Mouse (Mus musculus): ENCODE results near the gene Ezh1. TPM values are rescaled to one million over a fixed set of nuclear protein-coding genes. Genes with fewer than 3 reads are reported as not detected.

Ezh1 gene
- polyA plus RNA-seq, 1 experiment from 2014 or later, result 12.9 TPM

DNA sequence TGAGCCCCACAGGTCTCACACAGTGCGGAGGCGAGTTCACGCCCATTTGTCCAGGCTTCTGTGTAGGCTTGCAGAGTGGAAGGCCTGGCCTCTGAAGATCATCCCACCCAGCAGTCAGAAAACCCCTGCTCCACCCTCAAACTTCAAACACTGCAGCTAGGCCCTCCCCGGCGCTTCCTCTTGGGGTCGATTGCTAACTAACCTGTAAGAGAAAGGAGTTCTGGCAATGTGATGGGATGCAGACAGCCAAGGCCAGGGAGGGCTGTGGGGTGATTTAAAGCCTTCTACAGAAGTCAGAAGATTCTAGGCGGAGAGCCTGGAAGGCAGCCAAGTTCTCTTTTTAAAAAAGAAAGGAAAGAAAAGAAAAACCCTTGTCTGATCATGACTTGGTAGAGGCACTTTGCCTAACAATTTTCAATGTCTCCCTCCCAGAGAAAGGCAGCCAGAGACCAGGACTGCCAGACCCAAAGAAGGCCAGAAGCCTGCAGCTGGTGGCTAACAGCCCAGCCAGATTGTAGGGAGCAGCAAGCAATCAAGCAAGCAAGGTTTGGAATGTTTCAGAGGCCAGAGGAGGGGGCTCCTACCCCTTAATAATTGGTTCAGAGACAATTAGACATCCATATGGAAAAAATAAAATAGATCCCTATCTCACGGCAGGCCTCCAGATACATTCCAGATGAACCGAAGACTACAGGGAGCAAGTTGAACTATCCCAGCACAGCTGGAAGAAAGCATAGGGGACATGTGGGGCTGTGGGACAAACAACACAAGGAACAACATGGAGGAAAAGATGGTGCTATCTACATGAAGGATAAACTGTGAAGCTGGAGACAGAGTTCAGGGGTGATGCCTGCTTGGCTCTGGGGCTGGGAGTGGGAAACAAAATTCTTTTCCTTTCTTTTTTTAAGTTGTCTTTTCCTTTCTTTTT lies 76.8 kb downstream of the Ezh1 start:
- WGBS, result 60% methylated on average over 9 of the region's 9 CpGs
- H3K27ac ChIP-seq, result no peak overlapping the region; the same call in 1 of the 2 replicates
- DNase-seq (ENCODE audit: low spot score), result no peak

DNA sequence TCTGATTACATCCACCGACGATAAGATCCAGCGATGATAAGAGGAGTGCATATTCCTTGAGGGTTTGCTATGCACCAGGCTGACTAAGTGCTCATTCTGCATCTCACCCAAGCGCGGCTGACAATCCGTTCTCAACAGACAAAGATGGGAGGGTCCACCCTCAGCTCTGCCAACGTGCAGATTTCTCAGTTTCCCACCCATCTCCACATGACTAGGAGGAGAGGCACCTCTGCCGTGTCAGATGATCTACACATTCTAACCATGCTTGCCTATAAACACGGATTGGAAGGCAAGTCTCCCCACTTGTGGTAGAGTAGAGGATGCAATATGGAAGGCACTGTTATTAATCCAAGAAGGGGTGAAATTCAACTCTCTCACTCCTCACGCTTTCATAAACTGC lies 77.5 kb downstream of the Ezh1 start:
- no peaks in the 10 kb centered on the region for H3K9me3 ChIP-seq
- no peak overlapping the region; the same call in 1 of the 2 replicates for H3K27ac ChIP-seq
- no peak overlapping the region for H3K4me3 ChIP-seq
- 70% methylated on average over 10 of the region's 10 CpGs for WGBS
- DNase-seq (ENCODE audit: low spot score), result no peak
- H3K36me3 ChIP-seq, result no peaks in the 10 kb centered on the region
- no peaks in the 10 kb centered on the region for H3K27me3 ChIP-seq (ENCODE audit: insufficient read depth, poor library complexity, severe bottlenecking)
- peaks cover 12% of the 10 kb centered on the region for H3K4me1 ChIP-seq

More for the DNA sequence above, 76.8 kb downstream of the Ezh1 start:
- H3K36me3 ChIP-seq, result no peaks in the 10 kb centered on the region
- no peaks in the 10 kb centered on the region for H3K27me3 ChIP-seq (ENCODE audit: insufficient read depth, poor library complexity, severe bottlenecking)
- no peaks in the 10 kb centered on the region for H3K9me3 ChIP-seq
- H3K4me1 ChIP-seq, result peaks cover 9% of the 10 kb centered on the region
- no peak overlapping the region for H3K4me3 ChIP-seq

- no peak for DNase-seq (ENCODE audit: low spot score)
- Histone ChIP-seq H3K36me3 (no peaks in the 10 kb centered on the region), H3K27ac (no peak overlapping the region), H3K4me3 (no peak overlapping the region), H3K27me3 (ENCODE audit: insufficient read depth, poor library complexity, severe bottlenecking) (no peaks in the 10 kb centered on the region), H3K9me3 (no peaks in the 10 kb centered on the region), H3K4me1 (peaks cover 20% of the 10 kb centered on the region)
- 35% methylated on average over 10 of the region's 10 CpGs for WGBS
Observed at GRCm38 (mm10) chr11:101146377-101146776, 79.9 kb downstream of the Ezh1 start.

- peaks cover 24% of the 10 kb centered on the region for H3K4me1 ChIP-seq
- peak overlapping the region; percentile 50 for H3K4me3 ChIP-seq
- peaks cover 19% of the 10 kb centered on the region; the same call in 1 of the 2 replicates for H3K27me3 ChIP-seq (ENCODE audit: insufficient read depth, poor library complexity, severe bottlenecking)
- peak overlapping the region; percentile 59; the same call in 1 of the 2 replicates for H3K27ac ChIP-seq
- no peaks in the 10 kb centered on the region for H3K9me3 ChIP-seq
- 23% methylated on average over 19 of the region's 19 CpGs for WGBS
- no peaks in the 10 kb centered on the region for H3K36me3 ChIP-seq
- no peak for DNase-seq (ENCODE audit: low spot score)
Observed at GRCm38 (mm10) chr11:101143338-101144225, 82.7 kb downstream of the Ezh1 start.

DNA sequence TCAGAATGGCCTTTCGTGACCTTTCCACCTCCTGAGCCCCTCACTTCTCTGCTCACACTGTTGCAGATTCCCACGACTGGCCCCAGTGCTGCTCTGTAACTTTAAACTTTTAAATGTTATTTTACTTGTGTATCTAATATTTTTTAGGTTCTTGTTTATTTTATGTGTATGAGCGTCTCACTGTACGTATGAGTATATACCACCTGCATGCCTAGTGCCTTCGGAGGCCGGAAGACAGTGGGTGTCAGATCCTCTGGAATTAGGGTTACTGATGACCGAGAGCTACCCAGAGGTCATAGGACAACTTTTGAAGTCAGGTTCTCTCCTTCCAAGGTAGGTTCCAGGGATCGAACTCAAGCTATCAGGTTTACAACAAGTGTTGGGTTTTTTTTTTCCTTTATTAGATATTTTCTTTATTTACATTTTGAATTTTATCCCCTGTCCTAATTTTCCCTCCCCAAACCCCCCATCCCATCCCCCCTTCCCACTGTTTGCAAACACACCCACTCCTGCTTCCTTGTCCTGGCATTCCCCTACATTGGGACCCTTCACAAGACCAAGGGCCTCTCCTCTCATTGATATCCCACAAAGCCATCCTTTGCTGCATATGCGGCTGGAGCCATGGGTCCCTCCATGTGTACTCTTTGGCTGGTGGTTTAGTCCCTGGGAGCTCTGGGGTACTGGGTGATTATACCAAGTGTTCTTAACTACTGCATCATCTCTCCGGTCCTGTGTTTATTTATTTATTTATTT lies 83.9 kb downstream of the Ezh1 start:
- peaks cover 19% of the 10 kb centered on the region; the same call in 1 of the 2 replicates for H3K27me3 ChIP-seq (ENCODE audit: insufficient read depth, poor library complexity, severe bottlenecking)
- H3K9me3 ChIP-seq, result no peaks in the 10 kb centered on the region
- DNase-seq (ENCODE audit: low spot score), result no peak
- 83% methylated on average over 10 of the region's 10 CpGs for WGBS
- peaks cover 27% of the 10 kb centered on the region for H3K4me1 ChIP-seq
- no peaks in the 10 kb centered on the region for H3K36me3 ChIP-seq
- no peak overlapping the region for H3K4me3 ChIP-seq
- H3K27ac ChIP-seq, result no peak overlapping the region

Other genes with a start within 250 kb of the Ezh1 start
- gene Atp6v0a1, start 217.0 kb downstream of the Ezh1 start, polyA plus RNA-seq (2016; fragmentation: Nextera tagmentation; extraction: Ambion mirVana), result 54.4 and 66.3 TPM in 2 replicates
- 13.9 and 15.8 TPM in 2 replicates for gene Naglu, start 156.5 kb downstream of the Ezh1 start, polyA plus RNA-seq (2016; fragmentation: Nextera tagmentation; extraction: Ambion mirVana)
- gene Hsd17b1, start 148.1 kb downstream of the Ezh1 start, polyA plus RNA-seq (2016; fragmentation: Nextera tagmentation; extraction: Ambion mirVana), result 0.21 TPM in 1 of 2 replicates, not detected in the other
- gene Coasy, start 143.9 kb downstream of the Ezh1 start, polyA plus RNA-seq (2016; fragmentation: Nextera tagmentation; extraction: Ambion mirVana), result 36.5 and 37.0 TPM in 2 replicates
- 42.6 and 52.0 TPM in 2 replicates for gene Mlx, start 139.2 kb downstream of the Ezh1 start, polyA plus RNA-seq (2016; fragmentation: Nextera tagmentation; extraction: Ambion mirVana)
- gene Psmc3ip, start 131.0 kb downstream of the Ezh1 start, polyA plus RNA-seq (2016; fragmentation: Nextera tagmentation; extraction: Ambion mirVana), result 29.6 and 40.8 TPM in 2 replicates
- gene Retreg3, start 106.6 kb downstream of the Ezh1 start, polyA plus RNA-seq (2016; fragmentation: Nextera tagmentation; extraction: Ambion mirVana), result 12.6 and 13.0 TPM in 2 replicates
- 103 and 110 TPM in 2 replicates for gene Tubg1, start 106.5 kb downstream of the Ezh1 start, polyA plus RNA-seq (2016; fragmentation: Nextera tagmentation; extraction: Ambion mirVana)
- gene Tubg2, start 70.6 kb downstream of the Ezh1 start, polyA plus RNA-seq (2016; fragmentation: Nextera tagmentation; extraction: Ambion mirVana), result 3.0 and 4.2 TPM in 2 replicates
- gene Cntnap1, start 55.9 kb downstream of the Ezh1 start, polyA plus RNA-seq (2016; fragmentation: Nextera tagmentation; extraction: Ambion mirVana), result 0.39 and 0.44 TPM in 2 replicates
- gene Plekhh3, start 55.1 kb downstream of the Ezh1 start, polyA plus RNA-seq (2016; fragmentation: Nextera tagmentation; extraction: Ambion mirVana), result 5.6 and 6.4 TPM in 2 replicates
- 0.16 and 0.19 TPM in 2 replicates for gene Ccr10, start 51.0 kb downstream of the Ezh1 start, polyA plus RNA-seq (2016; fragmentation: Nextera tagmentation; extraction: Ambion mirVana)
- 166 and 202 TPM in 2 replicates for gene Ramp2, start 19.6 kb upstream of the Ezh1 start, polyA plus RNA-seq (2016; fragmentation: Nextera tagmentation; extraction: Ambion mirVana)
- gene Vps25, start 27.2 kb upstream of the Ezh1 start, polyA plus RNA-seq (2016; fragmentation: Nextera tagmentation; extraction: Ambion mirVana), result 130 and 137 TPM in 2 replicates
- gene Wnk4, start 34.1 kb upstream of the Ezh1 start, polyA plus RNA-seq (2016; fragmentation: Nextera tagmentation; extraction: Ambion mirVana), result 13.9 and 14.8 TPM in 2 replicates
- 0.79 and 1.6 TPM in 2 replicates for gene Cntd1, start 52.5 kb upstream of the Ezh1 start, polyA plus RNA-seq (2016; fragmentation: Nextera tagmentation; extraction: Ambion mirVana)
- gene Coa3, start 52.7 kb upstream of the Ezh1 start, polyA plus RNA-seq (2016; fragmentation: Nextera tagmentation; extraction: Ambion mirVana), result 189 and 198 TPM in 2 replicates
- gene Becn1, start 75.8 kb upstream of the Ezh1 start, polyA plus RNA-seq (2016; fragmentation: Nextera tagmentation; extraction: Ambion mirVana), result 148 and 165 TPM in 2 replicates
- gene Psme3, start 89.8 kb upstream of the Ezh1 start, polyA plus RNA-seq (2016; fragmentation: Nextera tagmentation; extraction: Ambion mirVana), result 151 and 177 TPM in 2 replicates
- gene Aoc2, start 98.6 kb upstream of the Ezh1 start, polyA plus RNA-seq (2016; fragmentation: Nextera tagmentation; extraction: Ambion mirVana), result 1.3 and 1.4 TPM in 2 replicates
- 0.06 and 0.14 TPM in 2 replicates for gene Aoc3, start 104.1 kb upstream of the Ezh1 start, polyA plus RNA-seq (2016; fragmentation: Nextera tagmentation; extraction: Ambion mirVana)
- gene G6pc, start 141.1 kb upstream of the Ezh1 start, polyA plus RNA-seq (2016; fragmentation: Nextera tagmentation; extraction: Ambion mirVana), result not detected in 2 replicates
- 60.4 and 66.6 TPM in 2 replicates for gene Aarsd1, start 191.2 kb upstream of the Ezh1 start, polyA plus RNA-seq (2016; fragmentation: Nextera tagmentation; extraction: Ambion mirVana)
- gene Gm27029, start 198.3 kb upstream of the Ezh1 start, polyA plus RNA-seq (2016; fragmentation: Nextera tagmentation; extraction: Ambion mirVana), result 18.5 and 26.1 TPM in 2 replicates
- 16.1 and 18.3 TPM in 2 replicates for gene Rundc1, start 198.6 kb upstream of the Ezh1 start, polyA plus RNA-seq (2016; fragmentation: Nextera tagmentation; extraction: Ambion mirVana)
- 57.6 and 95.1 TPM in 2 replicates for gene Ptges3l, start 198.9 kb upstream of the Ezh1 start, polyA plus RNA-seq (2016; fragmentation: Nextera tagmentation; extraction: Ambion mirVana)
- gene Rpl27, start 215.8 kb upstream of the Ezh1 start, polyA plus RNA-seq (2016; fragmentation: Nextera tagmentation; extraction: Ambion mirVana), result 311 and 360 TPM in 2 replicates
- 9.4 and 9.8 TPM in 2 replicates for gene Ifi35, start 221.9 kb upstream of the Ezh1 start, polyA plus RNA-seq (2016; fragmentation: Nextera tagmentation; extraction: Ambion mirVana)
- 34.2 and 42.7 TPM in 2 replicates for gene Rnd2, start 238.5 kb upstream of the Ezh1 start, polyA plus RNA-seq (2016; fragmentation: Nextera tagmentation; extraction: Ambion mirVana)
- 33.1 and 41.1 TPM in 2 replicates for gene Vat1, start 239.8 kb upstream of the Ezh1 start, polyA plus RNA-seq (2016; fragmentation: Nextera tagmentation; extraction: Ambion mirVana)

Data from heart, embryonic 10.5 days (tissue).